13 mouse cellular contexts compared by ENCODE assay signal in genomic region chr15:74203801-74204530, GRCm38 (mm10).
A peak's percentile ranks its signal among the peaks of the same experiment; 100 is the strongest.
DNase-seq lines count a peak whose midpoint lies in the region; ATAC-seq lines count a peak whose summit lies in the region.
"Had no signal": no experiment of that assay in that cellular context is flagged by ENCODE, and none has a peak within 500 bp of the region (broad histone marks: within the 10 kb centered on the region; RNA-seq: fewer than 3 reads in every experiment).

No protein-coding gene starts in this region.

- ATAC-seq in hindbrain, embryonic 15.5 days (ENCODE audit: low FRiP score, low read depth): peak; percentile 30; the same call in 1 of the 2 replicates
- ATAC-seq in hindbrain, embryonic 11.5 days (ENCODE audit: low FRiP score): no peak
- peak; percentile 57 for ATAC-seq in forebrain, embryonic 13.5 days
- no peak for ATAC-seq in heart, embryonic 13.5 days (ENCODE audit: extremely low read depth, insufficient number of reproducible peaks, low FRiP score, low TSS enrichment)
- no peak for ATAC-seq in midbrain, embryonic 14.5 days (ENCODE audit: low FRiP score, low TSS enrichment)
- ATAC-seq: intestine, postnatal 0 days had no signal

- H3K4me3 ChIP-seq in hindbrain, embryonic 15.5 days: no peak overlapping the region
- no peak overlapping the region for H3K4me3 ChIP-seq in hindbrain, embryonic 11.5 days (ENCODE audit: low read depth, low read length)
- no peak overlapping the region for H3K4me3 ChIP-seq in forebrain, embryonic 13.5 days
- H3K4me3 ChIP-seq in heart, embryonic 13.5 days: no peak overlapping the region
- H3K4me3 ChIP-seq in midbrain, embryonic 14.5 days (replicated peaks; ENCODE audit: low read depth, low read length): no peak overlapping the region
- H3K4me3 ChIP-seq: erythroblast, embryonic 14.5 days; limb, embryonic 15.5 days had no signal

- H3K27ac ChIP-seq in hindbrain, embryonic 15.5 days (replicated peaks): 0 out of 2 replicates have a peak overlapping the region, but pooled peaks have one; percentile 4
- H3K27ac ChIP-seq in hindbrain, embryonic 11.5 days (ENCODE audit: low read depth, low read length): no peak overlapping the region
- peak overlapping the region; percentile 59 for H3K27ac ChIP-seq in forebrain, embryonic 13.5 days
- no peak overlapping the region for H3K27ac ChIP-seq in heart, embryonic 13.5 days (replicated peaks)
- H3K27ac ChIP-seq in midbrain, embryonic 14.5 days (replicated peaks; ENCODE audit: low read depth, low read length): peak overlapping the region; percentile 60; the same call in 1 of the 2 replicates
- H3K27ac ChIP-seq: limb, embryonic 15.5 days had no signal

- no peak for DNase-seq in hindbrain, embryonic 11.5 days (ENCODE audit: low spot score)
- peak; percentile 35 for DNase-seq in midbrain, embryonic 14.5 days
- DNase-seq in kidney, adult 9 months: no peak
- DNase-seq in adrenal gland, adult (ENCODE audit: inconsistent age in 2 of 2, low spot score in 1 of 2): no peak
- DNase-seq in lung, postnatal 36 days: no peak
- DNase-seq: cerebellum, adult 9-11 months had no signal

- 55% methylated on average over 14 of the region's 14 CpGs for WGBS in hindbrain, embryonic 15.5 days
- WGBS in hindbrain, embryonic 11.5 days: 73% methylated on average over 14 of the region's 14 CpGs
- WGBS in forebrain, embryonic 13.5 days: 65% methylated on average over 14 of the region's 14 CpGs
- WGBS in heart, embryonic 13.5 days: 59% methylated on average over 14 of the region's 14 CpGs
- WGBS in midbrain, embryonic 14.5 days: 66% methylated on average over 14 of the region's 14 CpGs

- no peaks in the 10 kb centered on the region for H3K9me3 ChIP-seq in hindbrain, embryonic 15.5 days
- H3K9me3 ChIP-seq in hindbrain, embryonic 11.5 days (ENCODE audit: control insufficient read depth, low read length): no peaks in the 10 kb centered on the region
- H3K9me3 ChIP-seq in forebrain, embryonic 13.5 days (replicated peaks): no peaks in the 10 kb centered on the region
- H3K9me3 ChIP-seq in heart, embryonic 13.5 days: no peaks in the 10 kb centered on the region
- no peaks in the 10 kb centered on the region for H3K9me3 ChIP-seq in midbrain, embryonic 14.5 days (ENCODE audit: control insufficient read depth, low read length)
- H3K9me3 ChIP-seq: limb, embryonic 15.5 days had no signal

- H3K27me3 ChIP-seq in hindbrain, embryonic 15.5 days: 0 out of 2 replicates have a peak, but pooled peaks cover 2% of the 10 kb centered on the region
- no peaks in the 10 kb centered on the region for H3K27me3 ChIP-seq in hindbrain, embryonic 11.5 days (ENCODE audit: control insufficient read depth, insufficient read depth, low read length)
- 0 out of 2 replicates have a peak, but pooled peaks cover 7% of the 10 kb centered on the region for H3K27me3 ChIP-seq in forebrain, embryonic 13.5 days
- H3K27me3 ChIP-seq in heart, embryonic 13.5 days (replicated peaks): peaks cover 2% of the 10 kb centered on the region; the same call in 1 of the 2 replicates
- H3K27me3 ChIP-seq in midbrain, embryonic 14.5 days (ENCODE audit: control insufficient read depth, insufficient read depth, low read length): no peaks in the 10 kb centered on the region
- H3K27me3 ChIP-seq: CH12.LX; limb, embryonic 15.5 days had no signal

- H3K9ac ChIP-seq in hindbrain, embryonic 15.5 days: no peak overlapping the region
- no peak overlapping the region for H3K9ac ChIP-seq in hindbrain, embryonic 11.5 days (ENCODE audit: low read depth, low read length)
- H3K9ac ChIP-seq in forebrain, embryonic 13.5 days: 0 out of 2 replicates have a peak overlapping the region, but pooled peaks have one; percentile 23
- peak overlapping the region; percentile 10; the same call in 1 of the 2 replicates for H3K9ac ChIP-seq in heart, embryonic 13.5 days
- no peak overlapping the region for H3K9ac ChIP-seq in midbrain, embryonic 14.5 days (replicated peaks; ENCODE audit: low read length)
- H3K9ac ChIP-seq: limb, embryonic 15.5 days had no signal

- H3K36me3 ChIP-seq in hindbrain, embryonic 15.5 days: no peaks in the 10 kb centered on the region
- no peaks in the 10 kb centered on the region for H3K36me3 ChIP-seq in hindbrain, embryonic 11.5 days (ENCODE audit: control insufficient read depth, insufficient read depth, low read length)
- H3K36me3 ChIP-seq in forebrain, embryonic 13.5 days (ENCODE audit: poor library complexity, severe bottlenecking): no peaks in the 10 kb centered on the region
- no peaks in the 10 kb centered on the region for H3K36me3 ChIP-seq in heart, embryonic 13.5 days
- H3K36me3 ChIP-seq in midbrain, embryonic 14.5 days (ENCODE audit: control insufficient read depth, insufficient read depth, low read length): no peaks in the 10 kb centered on the region
- H3K36me3 ChIP-seq: limb, embryonic 15.5 days had no signal

- no peak overlapping the region for H3K4me2 ChIP-seq in hindbrain, embryonic 15.5 days
- no peak overlapping the region for H3K4me2 ChIP-seq in hindbrain, embryonic 11.5 days (replicated peaks; ENCODE audit: low read depth, low read length)
- H3K4me2 ChIP-seq in forebrain, embryonic 13.5 days: no peak overlapping the region
- H3K4me2 ChIP-seq in heart, embryonic 13.5 days: peak overlapping the region; percentile 24
- no peak overlapping the region for H3K4me2 ChIP-seq in midbrain, embryonic 14.5 days (ENCODE audit: low read length)
- H3K4me2 ChIP-seq: limb, embryonic 15.5 days had no signal

- no peaks in the 10 kb centered on the region; the same call in 1 of the 2 replicates for H3K4me1 ChIP-seq in hindbrain, embryonic 15.5 days (replicated peaks)
- H3K4me1 ChIP-seq in hindbrain, embryonic 11.5 days (replicated peaks; ENCODE audit: control insufficient read depth, insufficient read depth, low read length): 0 out of 2 replicates have a peak, but pooled peaks cover 2% of the 10 kb centered on the region
- peaks cover 18% of the 10 kb centered on the region for H3K4me1 ChIP-seq in forebrain, embryonic 13.5 days
- peaks cover 6% of the 10 kb centered on the region; the same call in 1 of the 2 replicates for H3K4me1 ChIP-seq in heart, embryonic 13.5 days
- H3K4me1 ChIP-seq in midbrain, embryonic 14.5 days (ENCODE audit: control insufficient read depth, insufficient read depth, low read length): peaks cover 11% of the 10 kb centered on the region; the same call in 1 of the 2 replicates
- H3K4me1 ChIP-seq: limb, embryonic 15.5 days had no signal

Comparison
In these comparisons a context has a peak if more than half of its experiments do, and no peak if none do; other contexts are left out.
1. ATAC-seq: peak in hindbrain, embryonic 15.5 days (single experiment) and forebrain, embryonic 13.5 days (single experiment); none in hindbrain, embryonic 11.5 days (single experiment), heart, embryonic 13.5 days (single experiment) and midbrain, embryonic 14.5 days (single experiment).
2. H3K27ac ChIP-seq: peak in hindbrain, embryonic 15.5 days (single experiment), forebrain, embryonic 13.5 days (single experiment) and midbrain, embryonic 14.5 days (single experiment); none in hindbrain, embryonic 11.5 days (single experiment) and heart, embryonic 13.5 days (single experiment).
3. H3K9ac ChIP-seq: peak in forebrain, embryonic 13.5 days (single experiment) and heart, embryonic 13.5 days (single experiment); none in hindbrain, embryonic 15.5 days (single experiment), hindbrain, embryonic 11.5 days (single experiment) and midbrain, embryonic 14.5 days (single experiment).